Mouse (Mus musculus): Measurements from ENCODE around the gene Agbl3. TPM values are rescaled to one million over a fixed set of nuclear protein-coding genes. Genes with fewer than 3 reads are reported as not detected.

Agbl3 gene
- total RNA-seq, 2 experiments from 2014 or later: 16.4 to 18.5 TPM

- intact Hi-C loops (cut with DNase I): no loop called here
- DNase-seq: no peak
Measured at GRCm38 (mm10) chr6:34902578-34902977, 122.3 kb downstream of the Agbl3 start.

- intact Hi-C loops (cut with DNase I): no loop called here
- no peak for DNase-seq
Measured at GRCm38 (mm10) chr6:34903441-34903840, 123.2 kb downstream of the Agbl3 start.

- intact Hi-C loops (cut with DNase I): no loop called here
- DNase-seq: no peak
Measured at GRCm38 (mm10) chr6:34903851-34904250, 123.6 kb downstream of the Agbl3 start.

- intact Hi-C loops (cut with DNase I): no loop called here
- no peak for DNase-seq
Measured at GRCm38 (mm10) chr6:34904361-34904760, 124.1 kb downstream of the Agbl3 start.

- DNase-seq: no peak
Measured at GRCm38 (mm10) chr6:34906125-34906524, 125.9 kb downstream of the Agbl3 start.

GRCm38 (mm10) chr6:34906661-34907060 lies 126.4 kb downstream of the Agbl3 start:
- intact Hi-C loops (cut with DNase I): no loop called here
- no peak for DNase-seq

More at GRCm38 (mm10) chr6:34906125-34906524, 125.9 kb downstream of the Agbl3 start:
- intact Hi-C loops (cut with DNase I): no loop called here

- no peak for DNase-seq
- intact Hi-C loops (cut with DNase I): no loop called here
Measured at GRCm38 (mm10) chr6:34907121-34907614, 126.9 kb downstream of the Agbl3 start.

- intact Hi-C loops (cut with DNase I): no loop called here
- DNase-seq: no peak
Measured at GRCm38 (mm10) chr6:34907696-34908260, 127.5 kb downstream of the Agbl3 start.

Other genes starting within 250 kb of the Agbl3 start
- 10 to 100 TPM; 27.4 to 30.2 TPM for gene Cald1, start 181.9 kb upstream of the Agbl3 start, total RNA-seq (2021)
- 1 to 10 TPM in 1 of 2 experiments, under 1 TPM in 1; 0.84 to 1.4 TPM for gene Tmem140, start 82.7 kb downstream of the Agbl3 start, total RNA-seq (2021)
- 1 to 10 TPM; 5.3 to 5.7 TPM for gene Cyren, start 97.6 kb downstream of the Agbl3 start, total RNA-seq (2021)
- gene Wdr91, start 130.4 kb downstream of the Agbl3 start, total RNA-seq (2021): 10 to 100 TPM; 26.7 to 28.5 TPM
- gene Stra8, start 139.7 kb downstream of the Agbl3 start, total RNA-seq (2021): not detected
- 1 to 10 TPM; 2.0 to 2.5 TPM for gene Slc23a4, start 208.0 kb downstream of the Agbl3 start, total RNA-seq (2021)

Measured in left cerebral cortex, postnatal 4 days (tissue).